Mouse (Mus musculus) frontal cortex, adult (tissue): ENCODE measurements at regions not wholly inside any gene's neighbourhood (a gene's known extent, or its start where the extent isn't known, plus 50 kb on each side); places are given as distances from the start of the nearest gene placed in this dataset.
A peak's percentile ranks its signal among the peaks of the same experiment; 100 is the strongest.

ENCODE experiments used
- ATAC-seq: cut with Nextera tagmentation; 2 replicates; pipeline ENCODE4 v1.9.2; 2017; ENCODE audit warnings: mild to moderate bottlenecking, moderate library complexity, mixed read lengths; ENCODE audit not compliant: low TSS enrichment

GRCm38 (mm10) chr13:36807961-36808360 lies 73.0 kb upstream of the Nrn1 start:
- ATAC-seq: no peak

GRCm38 (mm10) chr13:36789360-36789759 lies 54.4 kb upstream of the Nrn1 start:
- peak; percentile 74 for ATAC-seq
